Mouse (Mus musculus) lung, postnatal 14 days (tissue): ENCODE measurements around the gene Spock2.

Source experiments
- DNase-seq: peaks from one replicate; pipeline ENCODE4 v3.0.0; 2021

Gene Spock2

DNA sequence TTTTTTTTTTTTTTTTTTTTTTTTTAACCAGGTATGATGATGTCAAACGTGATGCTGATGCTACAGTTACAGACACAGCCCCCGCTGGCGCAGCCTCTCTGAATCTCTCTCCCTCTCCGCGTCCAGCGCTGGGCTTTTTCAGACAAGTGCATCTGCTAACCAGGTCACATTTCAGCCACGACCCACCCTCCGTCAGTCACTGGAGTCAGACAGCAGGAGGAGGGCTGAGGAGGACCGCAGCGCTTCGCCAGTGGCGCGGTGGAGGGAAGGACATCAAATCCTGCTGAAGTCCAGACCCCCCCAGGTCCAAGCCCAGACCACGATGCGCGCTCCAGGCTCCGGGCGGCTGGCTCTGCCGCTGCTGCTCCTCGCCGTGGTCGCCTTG, at the start of gene Spock2:
Gene Spock2, plus strand, starts transcription at position 74 of the 385 bp plus-strand sequence.
- DNase-seq = peak; percentile 43

DNA sequence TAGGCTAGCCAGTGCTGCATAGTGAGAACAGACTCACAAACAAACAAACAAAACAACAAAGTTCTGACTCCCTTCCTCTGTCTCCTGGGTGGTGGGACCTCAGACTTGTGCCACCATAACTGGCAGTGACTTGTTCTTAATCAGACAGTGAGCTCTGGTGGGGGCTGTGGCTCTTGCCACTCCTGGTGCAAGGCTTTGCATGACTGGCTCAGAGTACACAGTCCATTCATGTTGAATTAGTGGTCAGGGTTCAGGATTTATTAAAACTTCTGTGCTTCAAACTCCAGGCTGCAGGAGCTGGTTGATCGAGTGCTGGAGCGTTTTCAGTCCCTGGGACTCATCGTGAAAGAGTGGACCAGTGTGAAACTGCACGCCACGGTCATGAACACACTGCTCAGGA, 43.8 kb upstream of the Spock2 start:
- no peak for DNase-seq

DNA sequence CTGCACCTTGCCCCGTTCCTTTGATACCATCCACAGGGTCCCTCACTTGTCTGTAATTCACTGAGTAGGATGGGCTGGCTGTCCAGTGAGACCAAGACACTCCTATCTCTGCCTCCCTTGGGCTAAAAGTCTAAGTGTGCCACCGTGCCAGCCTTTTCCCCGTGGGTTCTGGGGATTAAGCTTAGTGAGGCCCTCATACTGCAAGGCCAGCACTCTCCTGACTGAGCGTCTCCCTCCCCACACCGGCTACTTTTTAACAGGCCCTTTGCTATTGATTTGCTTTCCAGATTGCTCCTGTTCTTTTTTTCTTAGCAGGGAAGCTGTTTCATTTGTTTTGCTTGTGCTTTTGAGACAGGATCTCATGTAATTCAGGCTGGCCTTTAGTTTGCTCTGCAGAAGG, 43.1 kb upstream of the Spock2 start:
- no peak for DNase-seq

DNA sequence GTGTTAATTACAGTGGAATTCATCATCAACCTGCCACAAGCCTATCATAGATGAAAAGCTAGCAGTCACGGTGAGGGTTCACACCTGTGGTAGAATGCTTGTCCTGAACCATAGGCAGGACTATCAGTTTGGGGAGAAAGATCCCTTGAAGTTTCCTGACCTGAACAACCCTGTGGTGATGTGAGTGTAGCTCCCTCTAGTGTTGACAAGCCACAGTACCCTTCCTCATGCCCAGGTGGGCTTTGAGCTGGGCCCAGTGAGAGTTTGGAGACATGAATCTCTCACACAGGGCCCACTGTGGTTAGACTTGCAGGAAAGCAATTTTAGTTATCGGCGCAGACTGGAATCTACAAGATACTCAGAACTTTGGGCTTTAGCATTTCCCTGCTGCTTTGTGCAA, 39.5 kb upstream of the Spock2 start:
- DNase-seq = peak; percentile 34

DNA sequence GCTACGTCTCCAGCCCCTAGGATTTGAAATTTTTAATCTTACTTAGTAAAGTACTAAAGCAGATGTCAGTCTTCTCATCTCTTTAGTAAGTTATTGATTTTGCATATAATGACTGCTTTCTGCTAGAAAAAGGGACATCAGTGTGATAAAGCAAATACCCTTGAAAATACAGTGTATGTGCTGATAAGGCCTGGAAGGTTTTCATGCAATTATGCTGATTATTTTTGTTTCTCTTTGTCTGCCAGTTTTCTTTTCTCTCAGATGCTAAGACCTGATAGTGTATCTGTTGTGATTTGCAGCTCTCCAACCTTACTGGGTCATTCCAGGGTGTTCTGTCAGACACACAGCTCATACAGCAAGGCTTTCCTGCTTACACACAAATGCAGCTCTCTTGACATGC, 30.9 kb upstream of the Spock2 start:
- no peak for DNase-seq

DNA sequence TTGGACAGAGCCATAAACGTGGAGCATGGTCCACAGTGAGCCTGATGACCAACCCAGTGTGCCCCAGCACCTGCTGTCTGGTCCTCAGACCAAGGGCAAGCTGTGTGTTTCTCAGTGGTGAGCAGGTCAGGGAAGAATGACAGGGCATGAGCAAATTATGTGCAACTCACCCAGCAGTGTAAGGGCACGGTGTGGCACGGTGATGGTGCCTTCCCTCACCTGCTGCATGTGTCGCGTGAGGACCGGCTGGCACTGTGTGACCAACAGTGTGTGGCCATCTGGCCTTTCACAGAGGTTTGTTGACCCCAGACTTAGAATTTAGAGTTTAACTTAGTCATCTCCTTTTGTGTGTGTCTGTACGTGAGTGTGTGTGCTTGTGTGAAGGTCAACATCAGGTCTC, 28.8 kb upstream of the Spock2 start:
- no peak for DNase-seq

DNA sequence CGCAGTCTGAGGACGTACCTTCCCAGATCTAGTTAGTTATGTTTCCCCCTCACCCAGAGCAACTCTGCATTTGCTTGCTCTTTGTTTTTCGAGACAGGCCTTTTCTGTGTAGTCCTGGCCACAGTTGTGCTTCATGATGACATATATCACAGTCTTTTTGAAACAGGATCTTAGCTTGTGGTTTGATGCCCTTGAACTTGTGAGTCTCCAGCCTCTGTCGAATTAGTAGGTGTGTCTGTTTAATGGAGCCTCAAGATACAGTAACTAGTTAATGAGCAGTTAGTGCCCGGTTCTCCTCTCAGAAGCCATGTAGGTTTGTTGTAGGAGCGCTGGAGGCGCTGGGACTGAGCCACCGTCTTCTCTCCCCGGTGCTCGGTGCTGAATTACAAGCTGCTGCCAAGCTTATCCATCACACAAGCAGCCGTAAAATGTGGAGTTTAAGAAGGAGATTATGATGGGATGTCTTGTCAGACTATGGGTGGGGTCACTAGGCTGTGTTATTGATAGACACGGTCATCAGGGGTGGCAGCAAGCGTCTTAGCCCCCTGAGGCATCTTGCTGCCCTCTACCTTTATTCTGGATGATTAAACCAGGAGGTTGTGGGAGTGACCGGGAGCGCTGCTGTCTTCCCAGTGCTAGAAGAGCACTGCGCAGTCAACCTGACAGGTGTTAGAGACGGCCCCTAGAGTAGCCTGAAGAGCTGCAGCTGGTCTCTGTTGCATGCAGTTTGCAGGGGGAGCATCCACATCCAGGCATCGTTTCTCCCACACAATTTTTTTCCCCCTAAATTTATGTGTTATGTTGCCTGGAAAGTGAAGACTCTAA, 28.1 kb upstream of the Spock2 start:
- DNase-seq = no peak

DNA sequence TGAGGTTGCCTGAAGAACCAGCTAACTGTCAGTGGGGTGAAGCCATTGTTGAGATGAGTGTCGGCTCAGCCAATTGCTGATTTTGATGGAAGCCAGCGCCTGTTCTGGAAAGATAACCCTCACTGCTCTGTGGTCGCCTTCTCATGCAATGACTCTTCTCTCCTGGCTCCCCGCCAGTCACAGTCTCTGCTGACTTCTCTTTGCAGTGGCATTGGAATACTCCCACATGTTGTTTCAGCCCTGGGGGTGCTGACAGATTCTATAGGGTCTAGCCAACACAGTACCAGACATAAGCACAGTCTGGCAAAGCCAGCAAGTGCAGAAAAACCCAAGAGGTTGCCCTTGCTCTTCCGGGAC, 27.5 kb upstream of the Spock2 start:
- peak; percentile 56 for DNase-seq

DNA sequence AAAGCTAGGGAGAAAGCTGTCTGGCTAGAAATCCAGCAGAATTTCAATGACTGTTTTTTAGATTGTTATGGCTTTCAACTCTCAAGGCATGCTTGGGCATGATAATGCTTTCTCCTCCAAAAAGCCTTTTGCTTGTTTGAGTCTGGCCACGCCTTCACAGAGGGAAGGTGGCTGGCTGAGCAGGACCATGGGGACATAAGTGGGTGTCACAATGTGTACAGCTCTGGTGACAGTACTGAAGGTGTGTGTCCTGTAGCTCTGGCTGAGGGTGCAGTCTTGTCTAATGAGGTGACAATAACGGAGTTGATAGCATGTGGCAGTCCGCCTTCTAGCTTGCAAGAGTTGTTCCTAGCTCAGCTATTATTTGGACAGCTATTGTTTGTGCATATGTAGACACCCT, 25.8 kb upstream of the Spock2 start:
- DNase-seq = peak; percentile 37

DNA sequence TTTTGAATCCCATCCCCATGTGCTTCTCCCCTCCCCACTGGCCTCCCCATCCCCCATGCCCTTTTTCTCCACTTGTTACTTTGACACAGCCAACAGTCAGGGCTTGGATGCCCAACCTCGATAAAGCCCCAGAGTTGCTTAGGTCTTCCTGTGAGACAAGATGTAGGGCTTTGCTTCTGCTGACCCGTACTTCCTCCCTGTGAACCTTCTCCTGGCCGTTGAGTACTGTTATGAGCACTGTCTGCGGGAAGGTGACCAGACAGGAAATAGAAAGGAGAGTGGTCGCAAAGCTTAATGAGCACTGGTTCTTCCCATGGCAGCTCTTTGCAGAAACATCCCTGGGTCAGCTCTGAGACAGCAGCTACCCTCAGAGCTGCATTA, 25.4 kb upstream of the Spock2 start:
- DNase-seq = no peak

DNA sequence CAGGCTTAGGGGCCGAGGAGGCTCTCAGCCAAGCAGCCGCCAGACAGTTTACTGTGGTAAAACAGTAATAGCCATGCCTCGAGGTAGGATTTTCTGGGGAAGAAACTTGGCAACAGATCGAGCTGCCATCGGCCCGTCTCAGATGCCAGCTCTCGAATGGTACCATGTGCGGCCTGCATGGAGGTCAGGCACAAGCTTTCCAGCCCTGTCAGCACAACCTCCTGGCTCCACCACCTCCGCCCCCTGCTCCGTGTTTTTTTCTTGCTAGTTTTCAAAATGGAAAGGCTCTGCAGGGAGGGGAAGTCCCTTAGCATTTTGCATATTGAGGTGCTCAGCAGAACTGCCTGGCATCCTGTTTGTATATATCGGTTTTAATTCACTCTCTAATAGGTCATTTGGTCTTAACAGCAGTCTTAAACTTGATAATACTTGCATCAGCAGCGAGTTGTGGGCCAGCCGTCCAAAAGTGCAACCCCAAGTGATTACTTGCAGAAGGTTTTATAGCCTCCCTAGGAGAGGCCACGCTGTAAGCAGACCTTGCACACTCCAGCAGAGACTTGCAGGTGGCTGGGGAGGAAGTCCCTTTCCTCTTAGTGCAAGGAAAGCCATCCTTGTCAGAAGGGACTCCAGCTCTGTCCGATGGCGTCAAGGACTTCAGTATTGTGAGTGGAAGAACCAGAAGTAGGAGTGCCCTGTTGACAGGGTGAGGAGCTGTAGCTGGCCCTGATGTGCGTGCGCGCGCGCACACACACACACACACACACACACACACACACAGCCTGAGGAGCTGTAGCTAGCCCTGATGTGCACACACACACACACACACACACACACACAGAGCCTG, 24.8 kb upstream of the Spock2 start:
- DNase-seq = peak; percentile 22

DNA sequence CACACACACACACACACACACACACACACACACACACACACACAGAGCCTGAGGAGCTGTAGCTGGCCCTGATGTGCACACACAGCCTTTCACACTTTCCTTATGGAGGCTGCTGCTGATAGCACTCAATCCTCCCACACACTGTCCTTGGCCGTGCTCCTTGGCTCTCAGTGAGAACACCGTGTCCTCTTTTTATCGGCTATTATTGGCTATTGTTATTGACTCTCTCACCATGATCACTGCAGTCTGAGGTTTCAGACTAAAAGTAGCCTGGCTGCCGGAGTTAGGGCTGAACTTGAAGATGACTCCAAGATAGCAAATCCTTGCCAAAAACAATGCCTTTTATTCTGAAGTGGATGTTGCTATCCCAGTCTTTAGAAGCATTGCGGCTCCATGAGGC, 24.1 kb upstream of the Spock2 start:
- DNase-seq = peak; percentile 62

DNA sequence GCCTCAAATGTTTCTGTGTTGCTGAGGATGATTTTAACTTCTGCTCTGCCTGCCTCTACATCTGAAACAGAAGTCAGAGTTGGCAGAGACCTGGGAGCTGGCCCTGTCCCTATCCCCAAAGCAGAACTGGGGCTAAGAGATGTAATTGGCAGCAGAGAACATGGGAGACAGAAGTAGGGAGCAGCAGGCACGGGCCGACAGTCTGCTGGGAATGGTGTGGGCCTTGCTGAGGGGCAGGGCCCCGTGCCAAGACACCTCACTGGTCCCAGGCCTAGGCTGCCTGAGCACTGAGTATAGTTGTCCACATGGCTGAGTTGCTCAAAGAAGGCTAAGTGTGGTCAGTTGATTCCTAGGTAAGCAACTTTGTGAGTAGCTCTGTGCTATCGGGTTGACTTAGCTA, 22.0 kb upstream of the Spock2 start:
- DNase-seq = no peak

DNA sequence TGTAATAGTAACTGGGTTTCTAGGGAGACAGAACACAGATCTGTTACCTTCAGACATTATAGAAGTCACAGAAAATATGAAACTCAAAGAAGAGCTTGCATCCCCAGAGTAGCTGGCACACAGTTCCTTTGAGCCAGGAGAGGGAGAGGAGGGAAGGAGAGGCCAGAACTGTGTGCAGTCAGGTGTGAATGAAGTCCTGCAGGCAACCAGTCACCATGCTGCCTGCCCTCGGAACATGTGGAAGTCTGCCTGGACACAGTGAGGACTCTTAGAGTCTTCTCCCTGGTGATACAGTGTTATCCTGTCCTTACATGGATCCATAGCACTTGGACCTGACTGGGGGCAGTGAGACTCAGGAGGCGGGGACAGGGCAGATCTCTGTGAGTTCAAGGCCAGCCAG, 13.7 kb upstream of the Spock2 start:
- no peak for DNase-seq

DNA sequence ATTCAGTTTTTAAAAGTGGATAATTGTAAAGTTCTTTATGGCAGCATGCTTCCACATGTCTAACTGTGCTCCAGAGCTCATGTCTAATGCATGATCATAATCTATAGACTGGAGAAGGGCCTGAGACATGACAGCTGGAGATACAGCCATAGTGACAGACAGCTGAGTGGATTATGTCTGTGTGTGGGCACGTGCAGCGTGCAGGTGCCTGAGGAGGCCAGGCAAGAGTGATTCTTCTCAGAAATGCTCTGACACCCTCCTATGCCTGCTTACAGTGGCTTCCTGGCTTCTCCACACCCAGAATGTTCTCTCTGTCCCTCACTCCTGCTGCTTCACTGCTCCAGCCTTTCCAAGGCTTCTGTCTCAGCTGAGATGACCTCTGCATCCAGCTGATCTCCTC, 12.3 kb upstream of the Spock2 start:
- DNase-seq = no peak

DNA sequence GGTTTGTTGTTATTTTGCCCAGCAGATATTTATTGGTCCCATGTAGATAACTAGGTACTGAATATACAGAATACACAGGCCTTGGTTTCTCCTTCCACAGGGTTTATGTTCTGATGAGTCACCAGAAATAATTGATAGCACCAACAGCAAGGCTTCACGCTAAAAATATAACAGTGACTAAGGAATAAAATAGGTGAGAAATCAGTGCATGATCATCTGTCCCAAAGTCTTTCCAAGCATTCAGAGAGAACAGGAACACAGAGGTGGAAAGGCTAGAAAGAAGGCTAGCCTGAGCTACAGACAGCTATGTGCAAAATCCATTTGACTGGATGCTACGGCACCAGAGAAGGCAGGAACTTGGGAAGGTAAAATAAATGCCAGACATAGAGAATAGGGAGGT, 10.5 kb upstream of the Spock2 start:
- DNase-seq = no peak

DNA sequence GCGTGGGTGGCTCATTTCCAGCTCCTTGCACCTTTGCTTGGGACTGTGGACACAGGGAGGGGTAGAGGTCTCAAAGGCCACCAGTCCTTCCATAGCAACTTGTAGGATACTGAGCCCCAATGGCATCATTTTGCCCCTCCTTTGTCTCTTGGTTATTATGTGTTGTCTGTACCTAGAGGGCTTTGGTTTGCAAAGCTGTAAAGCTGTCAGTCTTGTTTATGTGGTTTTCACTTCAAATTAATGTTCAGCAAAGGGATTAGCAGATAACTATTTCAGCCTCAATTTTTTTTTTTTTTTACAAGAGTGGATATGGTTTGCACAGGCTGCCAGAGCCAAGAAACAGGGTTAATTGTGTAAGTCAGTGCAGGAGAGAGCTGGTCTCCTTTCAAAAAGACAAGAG, 9.7 kb upstream of the Spock2 start:
- no peak for DNase-seq

DNA sequence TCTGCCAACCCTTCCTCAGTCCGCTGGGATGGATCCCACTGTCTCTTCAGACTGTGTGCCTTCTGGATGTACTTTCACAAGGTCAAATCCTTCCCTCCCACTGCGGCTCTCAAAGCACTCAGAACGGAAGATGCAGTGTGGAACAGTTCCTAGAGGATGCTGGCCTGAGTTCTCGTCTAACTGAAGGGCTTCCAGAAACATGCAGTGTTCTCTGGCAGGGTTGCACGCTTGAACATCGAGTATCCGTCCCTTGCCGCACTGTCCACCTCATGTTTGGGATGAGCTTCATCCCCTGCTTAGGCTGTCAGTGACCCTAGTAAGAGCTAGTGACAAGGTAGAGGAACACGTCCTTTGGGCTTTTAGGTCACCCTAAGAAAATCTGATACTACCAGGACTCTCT, 8.9 kb upstream of the Spock2 start:
- DNase-seq = no peak

DNA sequence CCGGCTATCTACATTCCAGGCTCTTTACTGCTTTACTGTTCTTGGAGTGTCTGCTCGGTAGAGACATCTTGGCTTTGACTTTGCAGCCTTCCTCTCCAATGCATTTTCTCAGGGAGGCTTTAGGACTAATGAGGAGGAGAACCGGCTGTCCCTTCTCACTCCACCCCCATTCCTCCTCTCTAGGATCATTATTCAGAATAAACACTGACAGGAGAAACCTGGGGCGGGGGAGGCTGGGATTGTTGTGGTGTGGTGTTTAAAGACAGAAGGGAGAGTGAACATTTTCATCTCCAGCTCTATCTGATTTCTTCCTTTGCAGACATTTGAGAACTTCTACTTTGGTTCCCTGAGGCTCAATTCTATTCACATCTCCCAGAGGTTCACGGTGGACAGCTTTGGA, 8.2 kb upstream of the Spock2 start:
- no peak for DNase-seq

DNA sequence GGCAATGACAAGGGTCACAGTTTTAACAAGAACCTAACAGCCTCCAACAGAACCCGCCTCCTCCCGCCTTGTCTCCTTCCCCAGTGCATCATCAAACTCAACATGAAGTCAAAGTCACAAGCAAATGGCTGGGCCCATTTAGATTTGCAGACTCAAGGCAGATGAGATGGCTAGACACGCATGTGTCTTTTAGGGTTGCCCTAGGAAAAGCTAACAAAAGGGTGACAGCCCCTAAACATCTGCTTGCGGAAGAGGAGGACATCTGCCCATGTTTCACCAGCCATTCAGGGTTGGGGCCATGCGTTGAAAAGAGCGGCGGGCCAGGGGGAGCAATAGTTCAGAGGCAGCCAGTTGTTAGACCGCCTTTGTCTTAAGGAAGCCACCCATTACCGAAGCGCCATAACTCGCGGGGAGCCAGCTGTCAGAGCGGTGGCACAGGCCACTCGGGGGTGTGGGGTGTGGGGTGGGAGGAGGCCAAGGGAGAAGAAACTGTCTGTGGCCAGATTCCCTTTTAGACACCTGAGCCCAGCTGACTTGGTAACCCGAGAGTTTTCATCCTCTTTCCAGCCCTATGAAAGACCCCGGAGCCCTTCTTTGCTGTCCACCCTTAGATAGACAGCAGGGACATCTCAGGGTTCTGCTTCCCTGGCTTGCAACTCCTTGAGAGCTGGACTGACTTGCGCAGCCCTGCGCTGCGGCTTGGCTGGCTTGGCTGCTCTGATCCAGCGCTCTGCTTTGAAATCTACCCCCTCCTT, 451 bp upstream of the Spock2 start:
- no peak for DNase-seq

DNA sequence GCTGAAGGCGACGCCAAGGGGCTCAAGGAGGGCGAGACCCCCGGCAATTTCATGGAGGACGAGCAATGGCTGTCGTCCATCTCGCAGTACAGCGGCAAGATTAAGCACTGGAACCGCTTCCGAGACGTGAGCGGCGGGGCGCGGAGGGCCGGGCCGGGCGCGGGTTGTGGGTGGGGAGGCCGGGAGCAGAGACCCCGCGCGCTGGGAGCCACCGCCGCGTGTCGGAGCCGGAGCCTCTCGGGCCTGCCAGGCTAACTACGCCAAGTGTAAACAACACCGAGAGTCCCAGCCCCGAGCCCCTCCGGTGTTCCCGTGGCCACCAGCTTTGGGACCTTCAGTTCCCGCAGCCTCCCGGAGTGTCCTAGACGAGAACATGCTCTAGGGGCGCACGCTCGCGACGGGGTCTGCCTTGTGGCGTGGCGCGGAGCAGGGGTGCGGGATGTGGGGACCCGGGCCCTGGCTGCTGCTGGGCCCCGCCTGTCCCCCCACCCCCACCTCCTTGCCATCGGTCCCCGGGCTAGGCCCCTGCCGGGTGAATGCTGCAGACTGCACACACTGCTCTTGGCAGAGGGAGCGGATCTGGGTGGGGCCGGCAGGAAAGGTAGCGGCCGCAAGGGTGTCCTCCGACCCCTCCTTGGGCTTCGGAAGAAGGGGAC, 640 bp downstream of the Spock2 start:
- DNase-seq = peak; percentile 49

DNA sequence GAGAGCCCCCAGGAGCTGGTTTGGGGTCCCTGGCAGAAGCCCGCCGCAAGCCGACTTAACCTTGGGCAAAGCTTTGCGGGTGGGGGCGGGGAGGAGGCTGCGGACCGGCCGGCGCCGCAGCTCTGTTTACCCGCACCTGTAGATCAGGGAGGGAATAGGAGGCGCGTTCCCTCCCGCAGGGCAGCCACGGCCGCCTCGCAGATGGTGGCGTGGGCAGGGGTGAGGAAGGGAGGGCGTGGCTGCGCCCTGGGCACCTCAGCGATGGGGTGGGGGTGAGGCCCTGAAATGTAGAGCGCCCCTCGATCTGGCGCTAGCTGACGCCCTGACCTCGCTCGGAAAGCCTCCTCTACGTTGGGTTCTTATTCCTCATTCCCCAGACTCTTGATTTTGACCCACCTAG, 1.4 kb downstream of the Spock2 start:
- peak; percentile 26 for DNase-seq
